Mouse (Mus musculus): ENCODE results near the gene Fam92b. TPM values are rescaled to one million over a fixed set of nuclear protein-coding genes. Genes with fewer than 3 reads are reported as not detected.
A peak's percentile ranks its signal among the peaks of the same experiment; 100 is the strongest.

Fam92b gene
- polyA plus RNA-seq, 1 experiment from 2014 or later: 2.0 TPM

- DNase-seq (ENCODE audit: extremely low spot score, low spot score): no peak
- Histone ChIP-seq H3K36me3 (replicated peaks) (no peaks in the 10 kb centered on the region), H3K4me3 (no peak overlapping the region), H3K4me1 (peaks cover 22% of the 10 kb centered on the region), H3K27ac (no peak overlapping the region), H3K27me3 (ENCODE audit: poor library complexity, severe bottlenecking) (no peaks in the 10 kb centered on the region), H3K9me3 (no peaks in the 10 kb centered on the region)
- whole genome bisulfite sequencing: 96% methylated on average over 2 of the region's 2 CpGs
These were observed 38.3 kb downstream of the Fam92b start for GRCm38 (mm10) chr8:120138958-120139357.

GRCm38 (mm10) chr8:120136618-120137017, 40.6 kb downstream of the Fam92b start:
- no peaks in the 10 kb centered on the region for H3K36me3 ChIP-seq (replicated peaks)
- peaks cover 12% of the 10 kb centered on the region for H3K4me1 ChIP-seq
- no peaks in the 10 kb centered on the region for H3K27me3 ChIP-seq (ENCODE audit: poor library complexity, severe bottlenecking)
- DNase-seq (ENCODE audit: extremely low spot score, low spot score): no peak
- H3K9me3 ChIP-seq: no peaks in the 10 kb centered on the region
- H3K27ac ChIP-seq: no peak overlapping the region
- H3K4me3 ChIP-seq: no peak overlapping the region
- 70% methylated on average over 7 of the region's 7 CpGs for WGBS

DNA sequence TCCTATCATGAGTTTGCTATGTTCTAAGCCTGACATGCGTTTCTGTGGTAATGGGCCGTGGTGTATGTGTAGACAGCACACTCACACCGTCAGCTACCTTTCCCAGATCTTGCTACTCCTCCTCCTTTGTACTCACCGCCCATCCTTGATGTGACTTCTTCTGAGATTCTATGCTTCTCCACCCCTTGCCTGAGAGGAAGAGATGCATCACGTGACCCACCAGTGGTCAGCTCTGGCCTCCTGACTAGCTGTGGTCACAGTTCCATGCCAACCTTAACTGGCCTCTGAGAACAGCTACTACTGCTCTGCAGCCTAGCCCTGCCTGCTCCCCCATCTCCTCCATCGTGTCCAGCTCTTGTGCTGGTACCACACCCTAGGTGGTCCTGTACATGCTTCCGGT, 41.6 kb downstream of the Fam92b start:
- no peaks in the 10 kb centered on the region for H3K36me3 ChIP-seq (replicated peaks)
- 92% methylated on average over 7 of the region's 7 CpGs for WGBS
- no peak overlapping the region for H3K4me3 ChIP-seq
- H3K4me1 ChIP-seq: peaks cover 17% of the 10 kb centered on the region
- H3K27ac ChIP-seq: no peak overlapping the region
- no peaks in the 10 kb centered on the region for H3K9me3 ChIP-seq
- no peaks in the 10 kb centered on the region; the same call in 1 of the 2 replicates for H3K27me3 ChIP-seq (ENCODE audit: poor library complexity, severe bottlenecking)
- no peak for DNase-seq (ENCODE audit: extremely low spot score, low spot score)

DNA sequence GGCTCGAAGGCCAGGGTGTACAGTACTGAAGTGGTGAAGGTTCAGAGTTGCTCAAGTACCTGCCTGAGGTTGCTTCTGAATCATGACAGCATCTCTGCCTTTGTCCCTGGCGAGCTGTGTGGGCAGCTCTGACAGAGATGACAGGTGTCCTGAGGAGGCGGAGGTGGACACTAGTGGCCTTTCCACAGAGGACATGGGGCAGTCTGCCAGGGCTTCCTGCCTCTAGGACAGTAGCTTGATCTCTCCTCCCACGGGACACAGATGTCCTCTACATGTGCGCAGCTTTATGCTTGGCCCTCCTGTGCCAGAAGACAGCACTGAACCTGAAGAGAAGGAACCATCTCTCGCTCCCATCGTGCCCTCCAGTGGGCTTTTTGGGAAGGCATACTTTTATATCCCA, 44.1 kb downstream of the Fam92b start:
- no peak overlapping the region for H3K27ac ChIP-seq
- peaks cover 34% of the 10 kb centered on the region for H3K4me1 ChIP-seq
- no peak overlapping the region for H3K4me3 ChIP-seq
- WGBS: 87% methylated on average over 7 of the region's 7 CpGs
- no peaks in the 10 kb centered on the region; the same call in 1 of the 2 replicates for H3K9me3 ChIP-seq
- H3K36me3 ChIP-seq (replicated peaks): no peaks in the 10 kb centered on the region
- DNase-seq (ENCODE audit: extremely low spot score, low spot score): no peak
- no peaks in the 10 kb centered on the region; the same call in 1 of the 2 replicates for H3K27me3 ChIP-seq (ENCODE audit: poor library complexity, severe bottlenecking)

- DNase-seq (ENCODE audit: extremely low spot score, low spot score): no peak
- no peaks in the 10 kb centered on the region; the same call in 1 of the 2 replicates for H3K9me3 ChIP-seq
- H3K36me3 ChIP-seq (replicated peaks): no peaks in the 10 kb centered on the region
- H3K27ac ChIP-seq: peak overlapping the region; percentile 15; the same call in 1 of the 2 replicates
- WGBS: 89% methylated on average over 8 of the region's 8 CpGs
- peaks cover 13% of the 10 kb centered on the region for H3K27me3 ChIP-seq (ENCODE audit: poor library complexity, severe bottlenecking)
- H3K4me3 ChIP-seq: no peak overlapping the region
- peaks cover 46% of the 10 kb centered on the region for H3K4me1 ChIP-seq
These were observed 46.1 kb downstream of the Fam92b start for GRCm38 (mm10) chr8:120131158-120131557.

DNA sequence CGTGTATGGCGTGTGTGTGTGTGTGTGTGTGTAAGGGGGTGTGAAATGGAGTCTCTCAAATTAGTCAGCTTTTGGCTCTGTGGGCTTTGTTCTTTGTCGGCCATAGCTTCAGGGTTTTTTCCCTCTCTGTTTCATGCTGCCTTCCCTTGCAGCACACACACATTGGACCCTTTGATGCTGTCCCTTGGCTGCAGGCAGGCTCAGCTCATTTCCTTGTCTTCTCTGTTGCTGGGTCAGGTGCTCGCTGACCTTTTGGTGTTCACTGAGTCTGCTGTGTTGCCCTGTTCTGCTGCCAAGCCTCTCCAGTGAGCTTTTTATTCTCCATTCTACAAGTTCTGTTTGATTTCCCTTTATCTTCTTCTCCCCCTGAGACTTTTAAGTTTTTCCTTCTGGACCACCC, 47.7 kb downstream of the Fam92b start:
- DNase-seq (ENCODE audit: extremely low spot score, low spot score): no peak

GRCm38 (mm10) chr8:120126357-120127161, 50.7 kb downstream of the Fam92b start:
- H3K27ac ChIP-seq: peak overlapping the region; percentile 60
- H3K9me3 ChIP-seq: no peaks in the 10 kb centered on the region; the same call in 1 of the 2 replicates
- peaks cover 20% of the 10 kb centered on the region for H3K27me3 ChIP-seq (ENCODE audit: poor library complexity, severe bottlenecking)
- peaks cover 71% of the 10 kb centered on the region for H3K4me1 ChIP-seq
- DNase-seq (ENCODE audit: extremely low spot score, low spot score): no peak
- H3K36me3 ChIP-seq (replicated peaks): no peaks in the 10 kb centered on the region
- H3K4me3 ChIP-seq: no peak overlapping the region
- 32% methylated on average over 14 of the region's 14 CpGs for WGBS

More for the DNA sequence above, 47.7 kb downstream of the Fam92b start:
- H3K4me3 ChIP-seq: no peak overlapping the region
- WGBS: 45% methylated on average over 4 of the region's 4 CpGs
- H3K36me3 ChIP-seq (replicated peaks): no peaks in the 10 kb centered on the region
- peaks cover 13% of the 10 kb centered on the region for H3K27me3 ChIP-seq (ENCODE audit: poor library complexity, severe bottlenecking)
- H3K9me3 ChIP-seq: no peaks in the 10 kb centered on the region; the same call in 1 of the 2 replicates
- peaks cover 62% of the 10 kb centered on the region for H3K4me1 ChIP-seq
- H3K27ac ChIP-seq: peak overlapping the region; percentile 73

GRCm38 (mm10) chr8:120124836-120125389, 52.4 kb downstream of the Fam92b start:
- H3K4me3 ChIP-seq: no peak overlapping the region
- peak overlapping the region; percentile 53 for H3K27ac ChIP-seq
- H3K4me1 ChIP-seq: peaks cover 62% of the 10 kb centered on the region
- H3K9me3 ChIP-seq: no peaks in the 10 kb centered on the region; the same call in 1 of the 2 replicates
- H3K27me3 ChIP-seq (ENCODE audit: poor library complexity, severe bottlenecking): peaks cover 20% of the 10 kb centered on the region
- 60% methylated on average over 7 of the region's 7 CpGs for WGBS
- peak; percentile 39 for DNase-seq (ENCODE audit: extremely low spot score, low spot score)
- no peaks in the 10 kb centered on the region for H3K36me3 ChIP-seq (replicated peaks)

GRCm38 (mm10) chr8:120124261-120124660, 53.0 kb downstream of the Fam92b start:
- H3K27me3 ChIP-seq (ENCODE audit: poor library complexity, severe bottlenecking): peaks cover 24% of the 10 kb centered on the region
- H3K36me3 ChIP-seq (replicated peaks): no peaks in the 10 kb centered on the region
- H3K9me3 ChIP-seq: no peaks in the 10 kb centered on the region; the same call in 1 of the 2 replicates
- H3K27ac ChIP-seq: peak overlapping the region; percentile 53
- no peak overlapping the region for H3K4me3 ChIP-seq
- 66% methylated on average over 6 of the region's 6 CpGs for WGBS
- peaks cover 55% of the 10 kb centered on the region for H3K4me1 ChIP-seq
- DNase-seq (ENCODE audit: extremely low spot score, low spot score): no peak

GRCm38 (mm10) chr8:120120951-120121350, 56.3 kb downstream of the Fam92b start:
- Histone ChIP-seq H3K9me3 (0 out of 2 replicates have a peak, but pooled peaks cover 3% of the 10 kb centered on the region), H3K27me3 (ENCODE audit: poor library complexity, severe bottlenecking) (peaks cover 38% of the 10 kb centered on the region), H3K4me3 (no peak overlapping the region), H3K36me3 (replicated peaks) (no peaks in the 10 kb centered on the region), H3K27ac (no peak overlapping the region), H3K4me1 (peaks cover 29% of the 10 kb centered on the region)
- no peak for DNase-seq (ENCODE audit: extremely low spot score, low spot score)
- 65% methylated on average over 5 of the region's 5 CpGs for WGBS

- Histone ChIP-seq H3K27me3 (ENCODE audit: poor library complexity, severe bottlenecking) (peaks cover 49% of the 10 kb centered on the region), H3K27ac (no peak overlapping the region), H3K36me3 (replicated peaks) (no peaks in the 10 kb centered on the region)
These were observed 57.3 kb downstream of the Fam92b start for GRCm38 (mm10) chr8:120119931-120120330.

DNA sequence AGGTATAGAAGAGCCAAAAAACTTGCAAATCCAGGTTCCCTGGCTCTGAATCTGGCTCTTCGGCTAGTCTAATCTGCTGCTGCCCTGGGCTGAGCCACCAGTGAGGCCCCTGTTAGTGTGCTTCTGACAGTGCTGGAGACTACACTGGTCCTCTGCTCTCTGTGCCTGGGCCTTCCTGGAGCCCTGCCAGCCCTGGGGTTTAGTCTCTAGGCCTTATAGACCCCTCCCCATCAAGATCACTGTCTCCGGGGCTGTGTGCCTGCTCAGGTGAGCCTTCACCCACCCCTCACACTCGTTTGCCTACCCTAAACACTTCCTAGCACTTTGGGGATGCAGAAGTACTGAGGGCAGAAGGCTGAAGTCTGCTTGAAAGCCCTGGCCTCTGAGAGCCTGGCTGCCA, 57.8 kb downstream of the Fam92b start:
- Histone ChIP-seq H3K9me3 (0 out of 2 replicates have a peak, but pooled peaks cover 4% of the 10 kb centered on the region), H3K4me3 (no peak overlapping the region), H3K27ac (no peak overlapping the region), H3K4me1 (peaks cover 22% of the 10 kb centered on the region), H3K27me3 (ENCODE audit: poor library complexity, severe bottlenecking) (peaks cover 54% of the 10 kb centered on the region), H3K36me3 (replicated peaks) (no peaks in the 10 kb centered on the region)
- 72% methylated on average over 3 of the region's 3 CpGs for WGBS
- DNase-seq (ENCODE audit: extremely low spot score, low spot score): no peak

More at GRCm38 (mm10) chr8:120119931-120120330, 57.3 kb downstream of the Fam92b start:
- DNase-seq (ENCODE audit: extremely low spot score, low spot score): no peak
- Histone ChIP-seq H3K4me3 (no peak overlapping the region), H3K4me1 (peaks cover 22% of the 10 kb centered on the region), H3K9me3 (0 out of 2 replicates have a peak, but pooled peaks cover 4% of the 10 kb centered on the region)
- WGBS: 84% methylated on average over 6 of the region's 6 CpGs

GRCm38 (mm10) chr8:120118847-120119246, 58.4 kb downstream of the Fam92b start:
- H3K4me1 ChIP-seq: peaks cover 22% of the 10 kb centered on the region
- no peak overlapping the region for H3K27ac ChIP-seq
- 90% methylated on average over 5 of the region's 5 CpGs for WGBS
- peaks cover 57% of the 10 kb centered on the region for H3K27me3 ChIP-seq (ENCODE audit: poor library complexity, severe bottlenecking)
- no peak overlapping the region for H3K4me3 ChIP-seq
- H3K36me3 ChIP-seq (replicated peaks): no peaks in the 10 kb centered on the region
- 0 out of 2 replicates have a peak, but pooled peaks cover 4% of the 10 kb centered on the region for H3K9me3 ChIP-seq
- no peak for DNase-seq (ENCODE audit: extremely low spot score, low spot score)

Data from forebrain, embryonic 10.5 days (tissue).